ENCODE assay signal across 14 mouse cellular contexts in the genomic region with DNA sequence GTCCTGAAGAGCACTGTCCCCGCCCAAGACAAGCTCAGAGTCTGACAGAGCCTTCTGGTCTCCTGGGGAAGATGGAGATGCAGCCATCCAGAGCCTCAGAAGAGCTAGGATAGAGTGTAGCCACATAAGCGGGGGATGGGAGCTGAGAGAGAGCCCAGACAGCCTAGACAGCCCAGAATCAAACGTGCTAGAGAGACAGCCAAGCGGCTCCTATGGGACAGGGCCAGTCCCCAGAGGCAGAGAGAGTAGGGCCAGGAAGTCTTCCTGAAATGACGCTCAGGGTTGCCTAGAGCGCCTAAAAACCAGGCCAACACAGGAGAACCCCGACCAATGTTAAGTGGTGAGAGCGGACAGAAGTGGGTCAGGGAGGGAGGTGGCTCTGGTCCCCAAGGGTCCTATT. TPM values are rescaled to one million over a fixed set of nuclear protein-coding genes. Genes with fewer than 3 reads are reported as not detected.
DNase-seq lines count a peak whose midpoint lies in the region; ATAC-seq lines count a peak whose summit lies in the region.
"Had no signal": no experiment of that assay in that cellular context is flagged by ENCODE, and none has a peak within 500 bp of the region (broad histone marks: within the 10 kb centered on the region; RNA-seq: fewer than 3 reads in every experiment).

No protein-coding gene starts in this region.

- no peak overlapping the region for H3K4me3 ChIP-seq in lung, embryonic 15.5 days
- H3K4me3 ChIP-seq in neural tube, embryonic 15.5 days (replicated peaks) = no peak overlapping the region

- no peak for DNase-seq in frontal cortex, adult 2 months (ENCODE audit: extremely low spot score in 1 of 2, low spot score in 1 of 2)
- DNase-seq in lung, postnatal 36 days = no peak
- peak; percentile 35 to 49 for DNase-seq in heart, adult 9 months (ENCODE audit: low spot score in 2 of 2)
- no peak for DNase-seq in cerebellum, adult 18-20 months
- DNase-seq in natural killer cell, adult 2 months (ENCODE audit: low spot score in 2 of 2) = no peak
- DNase-seq: cerebellum, postnatal 25 days; gastrocnemius, postnatal 14 days; kidney, adult 18-20 months; left cerebral cortex, postnatal 4 days; liver, postnatal 0 days; thymus, adult 2 months had no signal

- H3K36me3 ChIP-seq in lung, embryonic 15.5 days = peaks cover 45% of the 10 kb centered on the region
- peaks cover 39% of the 10 kb centered on the region for H3K36me3 ChIP-seq in neural tube, embryonic 15.5 days

- H3K4me2 ChIP-seq in lung, embryonic 15.5 days = no peak overlapping the region
- H3K4me2 ChIP-seq in neural tube, embryonic 15.5 days = no peak overlapping the region

- H3K9me3 ChIP-seq in lung, embryonic 15.5 days = no peaks in the 10 kb centered on the region
- no peaks in the 10 kb centered on the region for H3K9me3 ChIP-seq in neural tube, embryonic 15.5 days (replicated peaks)

- no peak overlapping the region for H3K9ac ChIP-seq in lung, embryonic 15.5 days
- no peak overlapping the region for H3K9ac ChIP-seq in neural tube, embryonic 15.5 days (replicated peaks)
- H3K9ac ChIP-seq: liver, postnatal 0 days had no signal

- H3K27me3 ChIP-seq in lung, embryonic 15.5 days = no peaks in the 10 kb centered on the region
- no peaks in the 10 kb centered on the region for H3K27me3 ChIP-seq in neural tube, embryonic 15.5 days (replicated peaks)

- ATAC-seq in frontal cortex, adult (ENCODE audit: low TSS enrichment) = peak; percentile 24; the same call in 1 of the 2 replicates
- 0 out of 2 replicates have a peak, but pooled peaks have one; percentile 9 for ATAC-seq in lung, embryonic 15.5 days (ENCODE audit: borderline replicate concordance, extremely low read depth, low FRiP score, low TSS enrichment)
- peak; percentile 42; the same call in 1 of the 2 replicates for ATAC-seq in neural tube, embryonic 15.5 days (ENCODE audit: low FRiP score)
- ATAC-seq: liver, postnatal 0 days had no signal

- 0 out of 2 replicates have a peak, but pooled peaks cover 6% of the 10 kb centered on the region for H3K4me1 ChIP-seq in lung, embryonic 15.5 days
- H3K4me1 ChIP-seq in neural tube, embryonic 15.5 days = peaks cover 36% of the 10 kb centered on the region

- whole genome bisulfite sequencing in lung, embryonic 15.5 days = 69% methylated on average over 8 of the region's 8 CpGs
- 61% methylated on average over 8 of the region's 8 CpGs for WGBS in neural tube, embryonic 15.5 days

- no peak overlapping the region for H3K27ac ChIP-seq in lung, embryonic 15.5 days
- H3K27ac ChIP-seq in neural tube, embryonic 15.5 days (replicated peaks) = peak overlapping the region; percentile 60

RNA-seq across cellular contexts. Expression of a gene that starts 39.3 kb away (rescaled TPM):
- polyA plus RNA-seq in frontal cortex, adult 2 months (2012; rRNA removed) = 38.1 and 38.2 TPM in 2 replicates
- 30.7 and 32.3 TPM in 2 replicates for polyA plus RNA-seq in lung, embryonic 15.5 days (2015; fragmentation: Nextera tagmentation; extraction: Ambion mirVana)
- 22.5 and 26.0 TPM in 2 replicates for polyA plus RNA-seq in neural tube, embryonic 15.5 days (2015; fragmentation: Nextera tagmentation; extraction: Ambion mirVana)

Comparison
In these comparisons a context has a peak if more than half of its experiments do, and no peak if none do; other contexts are left out.
1. DNase-seq: peak in heart, adult 9 months (2 of 2); none in frontal cortex, adult 2 months (0 of 2), lung, postnatal 36 days (single experiment), cerebellum, adult 18-20 months (0 of 2) and natural killer cell, adult 2 months (0 of 2).
2. Peak in every context shown above with its lines, with median percentiles within 50 percentile points of each other: ATAC-seq.